Mouse (Mus musculus) thymus, postnatal 36 days (tissue): ENCODE results near the gene Tenm4.
"Not testable (repeated sequence)": the region's sequence is repeated elsewhere in the genome, so short reads cannot be mapped to it uniquely, and the experiment has no call there.

Source experiments
- DNase-seq, 2 experiments: peaks; one replicate each; pipeline ENCODE4 v3.0.0; 2022; ENCODE audit warnings: mixed read lengths in 2 of 2

The Tenm4 gene

DNA sequence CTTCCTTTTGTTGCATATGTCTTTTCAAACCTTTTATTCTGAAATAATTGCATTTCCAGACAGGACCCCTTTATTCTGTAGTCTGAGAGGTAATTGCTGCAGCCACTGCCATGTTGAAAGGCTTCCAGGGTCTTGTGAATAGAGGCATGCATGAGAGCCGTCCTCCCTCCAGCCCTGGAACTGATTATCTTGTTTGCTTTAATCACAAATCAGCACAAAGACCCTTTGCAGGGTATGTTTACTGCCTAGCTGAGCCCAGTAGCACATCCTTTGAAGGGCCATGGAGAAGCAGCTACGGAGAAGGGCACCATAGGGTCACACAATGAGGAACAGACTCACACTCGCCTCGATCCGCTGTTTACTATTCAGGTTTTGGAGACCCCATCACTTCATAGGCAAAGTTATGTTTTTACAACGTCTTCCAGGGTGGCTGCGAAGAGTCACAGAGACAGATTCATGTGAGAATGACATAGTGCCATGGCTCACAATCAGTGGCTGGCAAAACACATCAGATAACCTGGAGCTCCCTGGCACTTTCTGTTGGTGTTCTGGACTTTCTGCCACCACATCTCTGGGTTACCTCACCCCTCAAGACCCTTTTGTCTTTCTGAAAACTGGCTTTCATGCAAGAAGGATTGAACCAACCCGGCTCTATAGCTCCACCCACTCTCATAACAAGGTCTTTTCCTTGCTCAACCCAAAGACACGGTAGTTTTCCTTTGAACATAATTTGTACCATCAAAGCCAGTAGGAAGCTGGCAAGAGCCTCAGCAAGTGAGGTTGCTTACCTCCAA, 425.6 kb downstream of the Tenm4 start:
- no peak for DNase-seq

DNA sequence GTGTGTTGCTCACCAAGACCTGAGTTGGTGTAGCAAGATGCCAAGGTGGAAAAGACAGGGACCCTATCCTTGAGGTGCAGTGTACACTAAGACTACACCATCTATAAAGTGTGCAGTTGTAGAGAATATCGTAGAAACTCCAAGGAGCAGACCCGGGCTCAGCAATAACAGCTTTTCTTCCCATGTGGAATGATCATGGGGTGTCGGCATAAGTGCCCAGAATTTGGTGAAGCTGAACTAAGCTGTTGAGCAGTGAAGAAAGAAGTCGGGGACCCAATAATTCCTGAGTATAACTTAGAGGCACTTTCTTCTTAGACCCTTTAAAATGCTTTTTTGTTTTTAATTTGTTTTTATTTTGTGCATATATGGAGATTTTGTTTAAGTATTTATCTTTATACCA, 426.8 kb downstream of the Tenm4 start:
- DNase-seq: no peak

DNA sequence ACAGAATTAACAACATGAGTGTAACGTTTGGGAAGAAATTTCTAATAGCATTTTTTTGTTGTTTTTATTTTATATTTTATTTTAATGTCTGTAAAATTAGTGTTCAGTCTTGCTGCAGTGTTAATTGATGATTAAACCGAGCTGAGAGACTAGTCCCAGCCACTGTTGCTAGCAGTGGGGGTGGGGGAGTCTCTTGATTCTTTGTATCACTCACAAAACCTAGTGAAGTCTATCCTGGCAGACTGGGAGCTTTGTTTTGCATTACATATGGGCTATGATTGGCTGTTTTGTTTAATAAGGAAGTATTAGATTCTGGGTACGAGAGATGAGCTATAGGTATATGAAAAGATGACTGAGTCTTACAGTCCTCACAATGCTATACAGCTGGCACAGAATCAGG, 428.0 kb downstream of the Tenm4 start:
- no peak for DNase-seq

DNA sequence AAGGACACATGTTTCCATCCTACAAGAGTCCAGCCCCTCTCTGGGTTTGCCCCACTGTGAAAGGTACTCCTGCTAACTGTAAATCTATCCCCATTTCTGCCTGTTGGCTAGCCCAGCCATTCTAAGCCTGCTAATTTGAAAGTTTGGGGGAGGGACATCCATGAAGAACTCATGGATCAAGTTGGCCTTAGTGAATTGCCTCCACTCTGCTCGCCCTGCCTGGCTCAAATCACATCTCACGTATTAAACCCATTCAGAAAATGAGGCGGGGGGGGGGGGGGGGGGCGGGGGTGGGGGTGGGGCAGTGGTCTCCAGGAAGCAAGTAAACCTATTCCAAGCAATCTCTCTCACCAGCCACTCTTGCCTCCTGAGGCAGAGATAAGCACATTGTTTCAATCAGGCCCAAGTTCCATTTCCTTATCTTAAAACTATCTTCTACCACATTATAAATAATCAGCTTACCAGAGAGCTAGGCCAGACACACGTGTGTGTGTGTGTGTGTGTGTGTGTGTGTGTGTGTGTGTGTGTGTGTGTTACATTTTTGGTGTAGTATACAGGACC, 429.4 kb downstream of the Tenm4 start:
- DNase-seq: no peak

DNA sequence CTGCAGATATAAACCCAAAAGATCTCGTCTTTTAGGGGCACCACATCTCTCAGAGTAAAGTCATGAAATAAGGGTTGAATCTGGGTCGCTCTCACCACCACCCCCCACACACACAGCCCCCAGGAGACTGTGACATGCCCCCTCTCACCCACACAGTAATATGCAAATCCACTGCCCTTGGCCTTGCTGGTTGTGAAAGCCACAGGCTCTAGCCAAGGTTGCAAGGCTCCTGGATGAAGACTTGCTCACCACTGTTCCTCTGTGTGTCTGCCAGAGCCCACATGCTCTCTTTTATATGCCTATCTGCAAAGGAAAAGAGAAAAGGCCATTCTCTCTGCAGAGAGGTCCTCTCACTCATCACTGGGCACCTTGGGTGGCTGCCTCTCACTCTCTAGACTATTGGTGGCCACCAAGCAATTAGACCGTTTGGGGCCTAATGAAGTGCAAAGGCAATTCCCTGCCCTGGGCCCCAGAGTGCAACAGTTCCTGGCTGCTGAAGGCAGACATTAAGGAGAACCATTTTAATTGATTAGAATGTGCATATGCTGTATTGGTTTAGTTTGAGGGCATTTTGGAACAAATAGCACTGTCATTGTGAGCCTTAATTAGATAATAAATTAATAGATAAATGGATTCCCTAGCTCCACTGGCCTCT, 433.2 kb downstream of the Tenm4 start:
- DNase-seq: no peak

DNA sequence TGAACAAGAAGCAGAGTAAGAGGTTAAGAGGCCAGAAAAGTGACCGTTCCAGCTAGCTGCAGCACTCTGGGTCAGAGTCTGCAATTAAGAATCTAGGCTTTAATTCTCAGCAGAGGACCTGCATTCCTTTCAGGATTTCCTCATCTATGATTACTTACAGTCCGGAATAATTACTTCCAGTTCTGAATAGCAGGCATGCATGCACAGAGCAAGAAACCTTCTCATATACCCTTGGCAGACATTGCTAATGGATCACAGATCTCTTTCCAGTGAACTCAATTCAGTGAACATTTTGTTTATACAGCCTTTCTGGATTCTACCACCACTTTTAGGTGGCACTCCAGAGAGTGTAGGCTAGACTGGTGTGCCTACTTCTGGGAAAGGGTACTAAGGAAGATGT, 434.3 kb downstream of the Tenm4 start:
- no peak for DNase-seq

DNA sequence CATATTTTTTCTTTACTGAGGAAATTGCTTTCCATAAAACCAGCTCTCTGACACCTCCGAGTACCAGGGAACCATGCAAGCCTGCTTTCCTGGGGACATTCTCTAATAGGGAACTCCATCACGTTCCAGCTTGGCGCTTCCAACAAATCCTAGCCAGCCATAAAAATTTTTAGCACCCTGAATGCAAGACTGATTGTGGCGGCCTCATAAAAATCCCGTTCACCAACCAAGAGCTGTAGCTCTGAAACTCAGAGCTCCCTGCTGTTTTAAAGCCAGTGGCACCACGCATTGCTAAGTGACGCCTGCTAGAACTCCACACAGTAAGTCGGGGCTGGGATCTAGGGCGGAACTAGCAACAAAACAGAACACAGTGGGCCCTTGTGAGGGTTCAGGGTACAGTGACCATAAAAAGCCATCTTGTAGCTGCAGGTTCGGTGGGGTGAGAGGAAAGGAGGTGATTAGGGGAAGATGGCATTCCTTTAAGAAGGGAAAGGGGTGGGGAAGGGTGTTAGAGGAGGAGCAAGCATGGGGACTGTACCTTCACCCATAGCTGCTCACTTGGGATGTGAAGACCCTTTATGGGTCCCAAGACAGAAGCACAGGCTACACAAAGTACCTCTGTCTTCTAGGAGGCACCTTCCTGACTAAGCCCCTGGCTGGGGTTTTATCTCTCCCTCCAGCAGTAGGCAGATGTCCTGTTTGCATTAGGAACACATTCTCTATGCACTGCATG, 439.0 kb downstream of the Tenm4 start:
- no peak for DNase-seq

DNA sequence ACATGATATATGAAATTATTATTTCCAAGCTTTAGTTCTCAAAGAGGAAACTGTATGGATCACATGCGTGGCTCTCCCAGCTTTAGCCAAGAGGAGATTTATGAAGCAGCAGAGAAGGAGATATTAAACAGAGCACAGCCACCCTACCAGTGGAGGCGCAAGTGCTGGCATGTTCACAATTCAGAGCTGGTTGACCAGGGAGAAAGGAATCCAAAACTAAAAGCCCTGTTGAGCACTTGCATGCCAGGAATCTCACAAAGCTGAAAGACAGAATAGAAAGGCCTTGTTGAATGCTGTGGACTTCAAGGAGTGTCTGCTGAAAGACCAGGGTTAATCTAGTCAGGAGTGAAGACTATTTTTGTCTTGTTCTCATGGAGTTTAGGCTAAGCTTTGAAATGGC, 446.3 kb downstream of the Tenm4 start:
- no peak for DNase-seq

DNA sequence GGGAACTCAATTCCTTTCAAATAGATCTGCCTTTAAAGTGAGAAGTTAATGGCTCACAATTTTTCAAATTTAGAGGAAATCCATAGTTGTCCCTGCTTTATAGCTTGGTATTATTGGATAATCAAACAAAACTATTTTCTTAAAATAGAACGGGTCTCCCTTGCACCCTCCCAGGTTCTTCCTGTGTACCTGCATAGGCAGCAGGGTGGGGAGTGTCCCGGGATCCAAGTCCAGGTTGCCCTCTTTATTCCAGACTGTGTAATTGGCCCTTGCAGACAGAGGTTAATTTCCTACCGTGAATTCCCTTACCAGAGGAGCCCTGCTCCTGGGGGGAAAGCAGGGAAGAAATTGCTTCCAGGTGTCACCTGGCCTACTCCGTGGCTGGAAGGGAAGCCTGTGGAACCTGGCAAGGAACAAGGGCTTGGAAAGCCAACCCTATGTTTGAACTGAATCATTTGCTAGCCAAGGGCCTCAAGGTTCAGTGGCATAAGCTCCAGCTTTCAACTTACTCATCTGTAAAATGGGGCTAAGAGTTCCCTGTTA, 449.0 kb downstream of the Tenm4 start:
- DNase-seq: no peak

DNA sequence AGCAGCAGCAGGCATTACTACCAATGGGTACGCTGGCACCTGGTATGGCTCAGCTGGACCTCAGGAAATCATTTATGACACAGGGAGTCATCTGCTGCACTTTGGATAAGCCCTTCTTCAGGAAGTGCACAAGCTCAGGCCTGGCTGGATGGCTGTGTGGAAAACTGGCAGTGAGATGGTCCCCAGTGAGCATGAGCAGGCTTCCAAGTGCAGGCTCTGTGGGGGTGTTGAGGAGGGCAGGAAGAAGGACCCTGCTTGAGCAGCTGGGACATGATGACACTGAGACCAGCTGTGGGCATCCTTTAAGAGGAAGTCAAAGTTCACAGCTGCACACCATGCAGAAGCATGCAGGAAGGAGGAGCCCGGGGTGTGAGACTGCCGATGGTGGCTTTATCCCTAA, 455.3 kb downstream of the Tenm4 start:
- no peak for DNase-seq

DNA sequence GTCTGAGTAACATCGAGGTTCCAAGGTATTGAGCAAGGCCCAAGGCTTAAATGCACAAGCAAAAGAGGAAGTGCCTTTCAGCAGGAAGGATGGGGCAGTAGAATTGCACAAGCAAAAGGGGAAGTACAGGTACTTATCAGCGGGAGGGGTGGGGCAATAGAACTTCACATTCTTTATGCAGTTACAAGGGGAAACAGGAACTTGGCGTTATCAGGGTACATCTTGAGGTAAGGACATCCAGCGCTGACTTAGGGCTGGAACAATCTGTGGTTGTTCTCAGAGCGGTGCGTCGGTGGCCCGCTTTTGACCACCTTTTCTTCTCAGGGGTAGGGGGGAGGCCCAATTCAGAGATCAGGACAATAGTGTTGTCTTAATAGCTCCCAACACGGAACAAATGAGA, 459.5 kb downstream of the Tenm4 start:
- not testable (repeated sequence) for DNase-seq

DNA sequence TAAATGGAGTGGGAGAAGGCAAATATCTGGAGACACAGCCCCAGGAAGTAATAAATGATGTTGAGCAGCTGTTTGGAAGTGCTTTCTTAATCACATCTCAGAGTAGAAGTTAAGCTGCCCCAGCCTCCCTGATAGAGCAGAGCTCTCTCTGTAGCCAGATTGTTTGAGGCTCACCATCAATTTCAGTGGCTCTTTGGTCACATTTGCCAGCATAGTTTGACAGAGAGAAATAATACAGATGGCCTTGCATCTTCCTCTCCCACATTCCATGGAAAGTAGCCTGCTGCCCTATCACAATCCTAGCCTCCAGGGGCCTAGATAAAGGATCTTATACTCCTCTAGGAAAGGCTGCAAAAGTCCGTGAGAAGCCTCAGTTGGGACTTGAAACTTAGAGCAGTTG, 462.0 kb downstream of the Tenm4 start:
- no peak for DNase-seq

DNA sequence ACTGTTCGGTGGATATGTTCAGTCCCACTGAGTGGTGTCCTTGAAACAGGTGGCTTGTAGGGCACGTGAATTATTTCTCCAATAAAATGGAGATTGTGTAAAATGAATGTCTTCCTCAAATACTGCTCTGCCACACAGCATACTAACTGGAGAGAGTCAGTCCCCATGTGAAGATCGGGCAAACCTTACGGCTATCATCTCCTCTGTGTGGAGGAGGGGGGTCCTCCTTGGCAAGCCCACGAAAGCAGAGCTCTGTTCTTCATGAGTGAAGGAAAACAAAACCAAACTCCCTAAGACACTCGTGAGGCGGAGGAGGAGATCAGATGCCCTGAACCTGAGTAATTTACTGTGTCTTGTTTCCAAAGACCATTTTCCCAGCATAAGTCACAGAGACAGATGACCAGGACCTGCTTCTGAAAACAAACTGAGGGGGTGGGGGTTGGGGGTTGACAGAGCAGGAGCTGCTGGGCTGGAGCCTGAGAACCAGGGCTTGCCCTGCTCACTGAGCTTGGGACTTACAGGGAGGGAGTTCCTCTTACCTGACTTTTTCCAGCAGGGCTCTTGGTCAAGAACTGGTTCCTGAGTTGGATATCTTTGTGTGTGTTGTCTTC, 464.9 kb downstream of the Tenm4 start:
- no peak for DNase-seq

DNA sequence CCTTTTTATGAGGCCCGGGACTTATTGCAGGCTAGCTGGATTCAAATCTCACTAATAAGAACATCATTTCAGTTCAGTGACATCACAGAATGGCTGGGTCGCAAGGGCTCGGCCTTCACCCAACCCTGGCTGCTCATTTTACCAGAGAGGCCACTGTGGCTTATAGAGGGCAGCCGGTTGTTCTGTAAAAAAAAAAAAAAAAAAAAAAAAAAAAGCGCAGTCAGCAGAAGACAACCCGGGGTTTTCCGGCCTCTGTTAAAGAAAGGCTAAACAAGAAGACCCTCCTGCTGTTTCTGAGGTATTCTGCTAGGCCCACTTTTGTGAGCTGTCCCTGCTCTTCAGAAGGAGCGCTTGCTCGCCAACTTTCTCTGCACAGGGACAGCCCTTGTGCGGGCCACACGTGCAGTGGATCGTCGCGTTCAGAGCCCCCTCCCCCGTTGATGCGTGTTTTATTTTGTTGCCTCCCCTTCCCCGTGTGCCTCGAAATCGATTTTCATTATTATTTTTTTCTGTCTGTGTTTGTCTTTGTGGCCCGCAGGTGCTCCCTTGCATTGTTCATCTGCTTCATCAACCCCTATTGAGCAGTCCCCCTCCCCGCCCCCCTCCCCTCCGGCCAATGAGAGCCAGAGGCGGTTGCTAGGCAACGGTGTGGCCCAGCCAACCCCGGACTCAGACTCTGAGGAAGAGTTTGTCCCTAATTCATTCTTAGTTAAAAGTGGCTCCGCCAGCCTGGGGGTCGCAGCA, 472.6 kb downstream of the Tenm4 start:
- DNase-seq: no peak

DNA sequence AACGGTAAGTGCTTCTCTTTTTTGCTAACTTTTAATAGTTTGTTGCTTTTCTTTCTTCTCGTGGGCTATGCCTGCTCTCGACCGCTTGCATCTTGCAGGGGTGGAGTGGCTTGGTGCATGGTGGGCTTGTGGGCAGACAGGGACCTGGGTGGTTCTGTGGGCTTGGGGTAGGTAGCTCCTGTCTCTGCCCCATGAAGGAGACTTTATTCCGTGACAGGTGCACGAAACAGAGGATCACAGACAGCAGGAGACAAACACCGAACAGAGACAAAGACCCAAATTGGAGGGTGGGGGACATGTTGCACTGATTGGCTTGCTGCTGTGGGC, 473.1 kb downstream of the Tenm4 start:
- no peak for DNase-seq

DNA sequence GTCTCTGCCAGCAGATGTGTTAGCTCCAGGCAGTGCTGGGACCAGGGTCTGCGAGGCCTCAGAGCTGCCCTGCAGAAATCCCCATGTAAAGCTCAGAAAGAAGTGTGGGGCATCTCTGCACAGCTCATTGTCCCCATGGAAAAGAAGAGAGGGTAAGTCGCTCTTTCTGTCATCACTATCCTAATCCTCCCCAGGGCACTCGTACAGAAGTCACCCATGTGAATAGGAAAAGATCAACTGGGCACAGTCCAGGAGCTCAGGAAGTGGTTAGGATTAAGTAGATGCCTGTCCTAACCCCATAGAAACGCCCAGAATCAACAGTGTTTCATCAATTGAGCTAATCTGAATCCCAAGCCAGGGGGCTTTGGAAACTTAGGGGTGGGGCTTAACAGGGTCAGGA, 476.6 kb downstream of the Tenm4 start:
- DNase-seq: no peak

DNA sequence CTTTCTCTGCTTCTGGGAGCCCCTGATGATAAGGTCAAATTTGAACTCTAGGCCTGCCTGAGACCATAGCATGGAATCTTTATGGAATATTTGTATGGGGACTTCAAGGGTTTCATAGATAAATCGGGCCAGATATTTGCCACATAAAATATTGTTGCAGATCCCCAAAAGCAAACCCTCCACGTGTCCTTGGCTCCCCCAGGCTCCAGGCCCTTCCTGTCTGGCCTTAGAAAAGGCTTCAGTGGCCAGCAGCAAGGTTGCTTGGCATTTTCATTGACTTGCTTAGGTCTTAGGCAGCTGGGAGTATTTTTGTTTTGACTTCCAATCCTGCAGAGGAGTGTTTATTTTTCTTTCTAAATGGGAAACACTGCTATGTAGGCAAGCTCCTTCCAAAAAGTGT, 477.6 kb downstream of the Tenm4 start:
- no peak for DNase-seq

DNA sequence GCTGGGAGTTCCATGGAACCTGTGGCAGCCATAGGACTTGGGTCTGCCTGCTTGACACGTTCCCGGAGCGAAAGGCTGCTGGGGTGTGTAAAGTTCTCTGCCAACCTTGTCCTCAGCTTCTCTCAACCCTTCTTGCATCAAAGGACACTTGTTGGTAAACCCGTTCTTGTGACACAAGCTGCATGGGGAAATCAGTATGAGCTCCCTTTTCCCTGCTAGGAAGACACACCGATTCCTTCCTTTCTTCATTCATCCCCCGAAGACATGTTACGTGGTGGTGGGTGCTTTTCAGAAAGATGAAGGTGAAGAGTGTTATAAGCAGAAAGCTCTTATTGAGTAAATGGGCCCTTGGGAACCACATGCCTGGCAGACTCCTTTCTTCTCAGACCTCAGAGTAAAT, 478.1 kb downstream of the Tenm4 start:
- DNase-seq: no peak

DNA sequence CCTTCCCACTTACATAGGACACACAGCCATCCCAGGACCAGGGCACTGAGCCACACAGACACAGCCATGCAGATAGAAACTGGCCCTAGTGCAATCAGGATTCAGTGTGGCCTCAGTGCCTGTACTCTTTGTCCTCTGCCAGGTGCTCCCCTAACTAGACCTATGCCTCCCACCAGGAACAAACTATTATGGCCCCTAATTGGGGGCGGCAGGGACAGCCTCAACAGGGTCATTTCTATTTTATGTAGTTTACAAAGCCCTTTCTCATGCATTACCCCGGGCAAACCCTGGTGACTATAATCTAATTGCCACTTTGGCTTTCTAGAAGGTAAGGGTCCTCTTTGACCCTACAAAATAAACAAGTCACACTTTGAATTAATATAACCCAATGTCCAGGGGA, 479.4 kb downstream of the Tenm4 start:
- no peak for DNase-seq

DNA sequence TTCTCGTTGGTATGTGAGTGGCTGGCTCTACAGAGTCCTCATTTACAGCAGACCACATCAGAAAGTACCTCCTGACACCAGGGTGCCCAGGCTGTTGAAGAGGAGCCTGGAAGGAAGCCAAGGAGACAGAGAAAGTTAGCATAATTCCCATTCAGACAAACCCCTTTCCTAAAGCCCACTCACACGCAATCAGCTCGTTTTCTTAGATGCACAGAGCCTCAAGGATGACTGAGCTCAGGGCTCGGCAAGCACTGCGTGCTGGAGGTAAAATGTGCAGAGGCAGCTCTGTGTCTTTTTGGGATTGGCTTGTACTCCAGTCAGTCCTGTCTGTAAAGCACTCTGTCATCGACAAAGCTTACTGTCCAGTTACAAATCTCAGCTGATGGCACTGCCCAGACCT, 480.0 kb downstream of the Tenm4 start:
- DNase-seq: no peak

DNA sequence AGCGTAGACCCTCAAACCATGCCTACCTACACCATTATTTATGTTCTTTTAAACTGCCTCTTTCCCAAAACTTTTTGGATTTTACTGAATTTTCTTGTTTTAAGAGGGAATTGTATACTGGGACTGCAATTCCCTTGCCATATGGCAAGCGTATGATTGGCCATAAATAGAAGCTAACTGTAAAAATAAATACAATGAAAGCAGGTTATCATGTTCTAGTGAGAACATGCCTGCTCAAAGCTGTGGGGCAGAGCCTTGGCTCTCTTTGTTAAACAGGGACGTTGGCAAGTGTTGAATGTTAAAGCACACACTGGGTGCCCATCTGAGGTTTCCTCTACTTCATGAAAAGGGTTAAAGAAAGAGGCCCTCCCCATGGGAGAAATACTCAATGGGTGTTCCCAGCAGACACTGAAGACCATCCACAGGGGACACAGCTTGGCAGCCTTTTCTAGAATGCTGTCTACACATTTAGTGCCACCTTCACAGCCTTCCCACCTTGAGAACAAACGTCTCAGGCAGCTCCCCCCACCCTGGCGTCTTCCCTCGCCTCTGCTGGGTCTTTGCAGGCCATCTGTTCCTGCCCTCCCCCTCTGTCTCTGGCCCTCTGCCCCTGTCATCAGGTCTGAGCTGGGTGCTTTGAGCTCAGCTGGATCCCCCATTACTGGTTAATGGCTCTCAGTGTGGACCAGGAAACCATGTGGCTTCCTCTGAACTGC, 480.7 kb downstream of the Tenm4 start:
- no peak for DNase-seq

DNA sequence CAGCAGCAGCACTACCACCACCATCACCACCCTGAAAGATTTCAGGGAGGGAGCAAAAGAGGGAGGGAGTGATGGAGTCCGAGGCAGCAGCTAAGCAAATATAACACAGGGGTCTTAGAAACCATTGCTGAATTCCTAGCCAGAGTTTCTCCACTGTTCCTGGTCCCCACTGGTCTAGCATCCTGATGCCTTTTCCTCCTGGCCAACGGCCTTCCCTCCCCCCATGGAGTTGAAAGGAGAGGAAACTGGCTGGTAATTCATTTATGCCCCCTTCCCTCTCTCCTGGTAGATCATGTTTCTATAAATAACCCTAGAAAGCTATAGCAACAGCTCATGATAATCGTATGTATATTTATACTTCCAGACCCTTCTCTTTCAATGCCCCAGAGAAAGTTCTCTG, 481.8 kb downstream of the Tenm4 start:
- no peak for DNase-seq
